Mouse (Mus musculus): ENCODE data around the gene Heatr5a. TPM values are rescaled to one million over a fixed set of nuclear protein-coding genes. Genes with fewer than 3 reads are reported as not detected.

The Heatr5a gene
- 10 to 100 TPM; 28.3 to 31.0 TPM for total RNA-seq (2021)
- long read RNA-seq, experiment 1, full-length matches to known transcripts: 3 of 7 reads
- long read RNA-seq, experiment 1, partial matches to known transcripts: 0 of 7 reads
- long read RNA-seq, experiment 1, other reads (novel, unspliced or antisense): 4 of 7 reads
- long read RNA-seq, experiment 2, full-length matches to known transcripts: 4 of 11 reads
- long read RNA-seq, experiment 2, partial matches to known transcripts: 3 of 11 reads
- long read RNA-seq, experiment 2, other reads (novel, unspliced or antisense): 4 of 11 reads

GRCm38 (mm10) chr12:51971070-51971664 lies at the start of gene Heatr5a:
Gene Heatr5a (minus strand): TSS chr12:51971321.
- peak; percentile 89 to 92 for DNase-seq (ENCODE audit: low spot score in 2 of 2)

- no peak for DNase-seq (ENCODE audit: low spot score in 2 of 2)
Observed at GRCm38 (mm10) chr12:52014494-52015029, 43.4 kb upstream of the Heatr5a start.

GRCm38 (mm10) chr12:52014044-52014443 lies 42.9 kb upstream of the Heatr5a start:
- no peak for DNase-seq (ENCODE audit: low spot score in 2 of 2)

- no peak for DNase-seq (ENCODE audit: low spot score in 2 of 2)
Observed at GRCm38 (mm10) chr12:52013274-52013673, 42.2 kb upstream of the Heatr5a start.

GRCm38 (mm10) chr12:52012159-52012558 lies 41.0 kb upstream of the Heatr5a start:
- no peak for DNase-seq (ENCODE audit: low spot score in 2 of 2)

GRCm38 (mm10) chr12:52010630-52010961 lies 39.5 kb upstream of the Heatr5a start:
- no peak for DNase-seq (ENCODE audit: low spot score in 2 of 2)

- DNase-seq (ENCODE audit: low spot score in 2 of 2): no peak
Observed at GRCm38 (mm10) chr12:52009928-52010629, 39.0 kb upstream of the Heatr5a start.

- DNase-seq (ENCODE audit: low spot score in 2 of 2): no peak
Observed at GRCm38 (mm10) chr12:52006633-52006994, 35.5 kb upstream of the Heatr5a start.

GRCm38 (mm10) chr12:52005877-52006632 lies 34.9 kb upstream of the Heatr5a start, which contains the start of gene Dtd2:
Gene Dtd2 (minus strand): TSS chr12:52006501.
- DNase-seq (ENCODE audit: low spot score in 2 of 2): peak; percentile 96 to 97

GRCm38 (mm10) chr12:52002746-52003145 lies 31.6 kb upstream of the Heatr5a start:
- DNase-seq (ENCODE audit: low spot score in 2 of 2): no peak

- peak in 1 of 2 experiments; percentile 50 for DNase-seq (ENCODE audit: low spot score in 2 of 2)
Observed at GRCm38 (mm10) chr12:52001544-52001943, 30.4 kb upstream of the Heatr5a start.

- DNase-seq (ENCODE audit: low spot score in 2 of 2): no peak
Observed at GRCm38 (mm10) chr12:51998366-51998932, 27.3 kb upstream of the Heatr5a start.

- no peak for DNase-seq (ENCODE audit: low spot score in 2 of 2)
Observed at GRCm38 (mm10) chr12:51995738-51996536, 24.8 kb upstream of the Heatr5a start.

- no peak for DNase-seq (ENCODE audit: low spot score in 2 of 2)
Observed at GRCm38 (mm10) chr12:51990629-51991028, 19.5 kb upstream of the Heatr5a start.

GRCm38 (mm10) chr12:51988536-51988935 lies 17.4 kb upstream of the Heatr5a start:
- DNase-seq (ENCODE audit: low spot score in 2 of 2): no peak

- DNase-seq (ENCODE audit: low spot score in 2 of 2): peak in 1 of 2 experiments; percentile 16
Observed at GRCm38 (mm10) chr12:51985826-51986225, 14.7 kb upstream of the Heatr5a start.

- DNase-seq (ENCODE audit: low spot score in 2 of 2): no peak
Observed at GRCm38 (mm10) chr12:51985163-51985748, 14.1 kb upstream of the Heatr5a start.

GRCm38 (mm10) chr12:51983625-51984024 lies 12.5 kb upstream of the Heatr5a start:
- no peak for DNase-seq (ENCODE audit: low spot score in 2 of 2)

- no peak for DNase-seq (ENCODE audit: low spot score in 2 of 2)
Observed at GRCm38 (mm10) chr12:51976531-51976930, 5.4 kb upstream of the Heatr5a start.

GRCm38 (mm10) chr12:51974381-51974780 lies 3.3 kb upstream of the Heatr5a start:
- DNase-seq (ENCODE audit: low spot score in 2 of 2): no peak
